Mouse (Mus musculus) layer of hippocampus, adult 2 months (tissue): ENCODE results near the gene Mrpl38. TPM values are rescaled to one million over a fixed set of nuclear protein-coding genes. Genes with fewer than 3 reads are reported as not detected.

Experiments
- DNase-seq, 2 experiments: peaks; one replicate each; pipeline ENCODE4 v3.0.0; 2022; ENCODE audit warnings: low spot score in 2 of 2
- H3K27ac ChIP-seq: fragments of 200-600 bp; 2 replicates; pipeline ENCODE4 v1.8.1; 2022
- H3K4me3 ChIP-seq: fragments of 200-600 bp; 2 replicates; pipeline ENCODE4 v1.8.1; 2022; ENCODE audit warnings: mild to moderate bottlenecking
- CTCF ChIP-seq: fragments of 200-600 bp; conservative IDR thresholded peaks from 2 replicates; pipeline ENCODE4 v1.8.1; 2022; ENCODE audit warnings: antibody characterized with exemption, mild to moderate bottlenecking, moderate library complexity
- total RNA-seq, 2 experiments: library from RNA; stranded (reverse); gene quantifications; 2 replicates each; pipeline ENCODE4 v1.2.3; 2021

The Mrpl38 gene
- total RNA-seq, 2 experiments from 2014 or later = 64.6 to 66.8 TPM

DNA sequence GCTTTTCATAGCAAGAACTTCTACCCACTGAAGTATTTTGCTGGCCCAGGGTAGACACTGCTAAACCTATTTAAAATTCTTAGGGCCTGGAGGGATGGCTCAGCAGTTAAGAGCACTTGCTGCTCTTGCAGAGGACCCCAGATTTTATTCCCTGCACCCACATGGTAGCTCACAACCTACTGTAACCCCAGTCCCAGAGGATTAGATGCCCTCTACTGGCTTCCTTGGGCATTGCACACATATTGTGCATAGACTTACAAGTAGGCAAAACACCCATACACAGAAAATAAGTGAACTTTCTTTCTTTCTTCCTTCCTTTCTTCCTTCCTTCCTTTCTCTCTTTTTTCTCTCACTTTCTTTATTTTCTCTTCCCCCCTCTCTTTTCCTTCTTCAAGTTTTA lies 20.8 kb downstream of the Mrpl38 start:
- peak; percentile 62 for TF ChIP-seq CTCF
- no peak for DNase-seq
- no peak overlapping the region for H3K4me3 ChIP-seq
- no peak overlapping the region for H3K27ac ChIP-seq

DNA sequence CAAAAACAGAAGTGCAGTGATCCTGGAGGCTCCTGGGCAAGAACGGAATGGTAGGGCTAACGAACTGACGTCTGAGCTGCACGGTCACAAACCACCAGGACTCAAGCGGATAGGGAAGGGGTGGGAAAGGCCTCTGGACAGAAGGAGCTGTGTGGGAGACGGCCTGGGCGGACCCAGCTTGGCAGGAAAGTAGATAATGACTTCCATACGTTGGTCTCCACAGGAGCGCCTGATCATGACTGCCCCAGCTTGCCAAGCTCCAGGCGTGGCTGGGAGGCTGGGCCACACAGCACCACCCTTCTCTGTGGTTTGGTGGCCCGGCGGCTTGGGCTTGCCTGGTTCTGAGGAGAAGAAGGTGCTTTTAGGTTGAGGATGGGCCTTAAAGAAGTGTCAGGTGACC lies 21.4 kb downstream of the Mrpl38 start:
- no peak for DNase-seq
- no peak for TF ChIP-seq CTCF
- H3K4me3 ChIP-seq = no peak overlapping the region
- no peak overlapping the region for H3K27ac ChIP-seq

DNA sequence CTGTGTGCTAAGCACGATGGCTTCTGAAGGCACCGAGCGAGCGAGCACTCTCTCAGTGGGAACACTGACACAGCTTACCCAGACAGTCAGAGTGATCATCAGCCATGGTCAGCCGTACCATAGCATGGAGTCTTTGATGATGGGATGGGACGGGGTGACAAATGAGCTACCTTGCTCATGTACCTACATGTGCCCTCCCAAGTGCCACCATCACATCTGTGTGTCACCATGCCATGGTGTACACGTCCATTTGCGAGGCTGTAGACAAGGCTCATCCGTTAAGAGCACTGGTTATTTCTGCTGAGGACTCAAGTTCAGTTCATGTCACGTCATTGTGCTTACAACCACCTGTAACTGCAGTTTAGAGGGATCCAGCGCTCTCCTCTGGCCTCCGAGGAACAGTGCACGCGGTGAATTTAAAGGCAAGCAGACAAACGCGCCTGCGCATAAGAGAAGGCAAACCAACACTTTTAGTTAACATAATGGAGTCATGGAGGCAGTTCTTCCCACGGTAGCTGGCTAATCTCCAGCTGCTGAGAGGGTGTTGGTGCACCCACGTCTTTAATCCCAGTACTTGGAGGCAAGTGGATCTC lies 27.0 kb downstream of the Mrpl38 start:
- peak; percentile 22; the same call in 1 of the 2 replicates for TF ChIP-seq CTCF
- Histone ChIP-seq H3K4me3 (no peak overlapping the region), H3K27ac (no peak overlapping the region)
- no peak for DNase-seq

DNA sequence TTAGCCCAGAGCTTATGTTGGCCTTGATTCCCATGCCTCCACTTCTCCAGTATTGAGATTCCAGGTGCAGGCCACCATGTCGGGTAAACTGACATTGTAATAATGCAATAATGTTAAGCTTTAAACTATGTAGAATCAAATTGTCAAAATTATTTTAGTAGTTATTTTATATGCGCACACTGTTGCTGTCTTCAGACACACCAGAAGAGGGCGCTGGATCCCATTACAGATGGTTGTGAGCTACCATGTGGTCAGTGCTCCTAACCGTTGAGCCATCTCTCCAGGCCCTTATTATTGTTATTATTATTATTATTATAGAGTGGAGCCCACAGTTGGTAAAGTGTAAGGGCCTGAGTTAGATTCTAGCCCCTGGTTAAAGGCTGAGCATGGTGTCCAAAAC lies 27.6 kb downstream of the Mrpl38 start:
- Histone ChIP-seq H3K4me3 (no peak overlapping the region), H3K27ac (no peak overlapping the region)
- DNase-seq = no peak
- TF ChIP-seq CTCF = peak; percentile 58

DNA sequence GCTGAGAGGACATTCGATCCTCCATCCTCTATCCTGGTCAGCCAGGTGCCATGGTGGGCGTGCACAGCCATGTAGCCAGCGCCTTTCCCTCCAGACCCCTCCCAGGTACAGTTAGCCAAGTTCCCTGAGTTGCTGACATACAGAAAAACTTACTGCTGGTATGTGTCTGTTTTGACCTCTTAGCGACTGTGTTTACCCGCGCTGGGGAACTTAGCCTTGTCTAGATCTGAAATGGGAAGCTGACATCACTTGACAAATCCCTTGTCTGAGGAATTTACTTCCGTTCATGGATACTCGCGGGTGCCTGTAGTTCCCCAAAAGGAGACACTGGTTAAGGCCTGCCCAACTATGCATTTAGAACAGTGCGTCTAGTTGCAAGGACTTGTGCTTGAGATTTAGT lies 28.1 kb downstream of the Mrpl38 start:
- H3K4me3 ChIP-seq = peak overlapping the region; percentile 56
- no peak for DNase-seq
- no peak for TF ChIP-seq CTCF
- H3K27ac ChIP-seq = peak overlapping the region; percentile 79; the same call in 1 of the 2 replicates

DNA sequence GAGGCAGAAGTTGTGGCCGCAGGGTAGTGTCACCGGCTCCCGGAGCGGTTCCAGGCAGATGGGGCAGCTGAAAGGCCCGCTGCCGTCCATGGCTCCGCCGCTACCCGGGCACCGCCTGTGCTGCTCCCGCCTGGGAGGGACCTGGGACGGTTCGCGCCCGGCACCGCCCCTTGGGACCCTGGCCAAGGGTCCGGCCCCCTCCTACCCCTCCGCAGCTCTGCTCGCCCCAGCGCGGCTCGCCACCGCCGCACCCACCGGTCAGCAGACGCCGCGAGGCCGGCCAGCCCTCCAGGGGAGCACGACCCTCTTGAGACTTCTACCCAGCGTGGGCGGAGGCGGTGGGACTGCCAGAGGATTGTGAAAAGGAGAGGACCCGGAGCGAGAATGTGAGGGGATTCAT lies 28.5 kb downstream of the Mrpl38 start:
- Histone ChIP-seq H3K4me3 (peak overlapping the region; percentile 56), H3K27ac (peak overlapping the region; percentile 79)
- no peak for TF ChIP-seq CTCF
- no peak for DNase-seq

DNA sequence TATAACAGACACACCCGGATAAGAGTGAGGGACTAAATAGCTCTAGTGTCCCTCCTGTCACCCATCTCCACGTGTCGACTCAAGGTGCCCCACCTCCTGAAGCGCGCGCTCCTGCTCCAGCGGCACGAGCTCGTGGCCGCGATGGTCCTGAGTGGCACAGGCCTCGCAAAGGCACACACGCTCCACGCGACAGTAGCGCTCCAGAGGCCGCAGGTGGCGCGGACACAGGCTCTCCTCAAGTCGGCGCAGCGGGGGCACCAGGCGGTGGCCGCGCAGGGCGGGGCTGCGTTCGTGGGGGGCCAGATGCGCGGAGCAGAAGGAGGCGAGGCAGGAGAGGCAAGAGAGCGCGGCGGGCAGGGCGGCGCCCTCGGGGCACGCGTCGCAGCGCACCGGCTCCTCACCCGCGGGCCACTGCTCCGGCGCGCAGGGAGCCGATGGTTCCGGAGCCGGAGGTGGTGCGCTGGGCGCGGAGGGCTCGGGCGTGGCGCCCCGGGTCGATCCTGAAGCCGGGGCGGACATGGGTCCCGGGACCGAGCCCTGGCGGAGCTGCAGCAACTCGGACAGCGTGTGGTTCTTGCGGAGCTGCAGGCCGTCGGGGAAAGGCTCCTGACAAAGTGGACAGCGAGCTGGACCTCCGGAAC lies 29.1 kb downstream of the Mrpl38 start:
- Histone ChIP-seq H3K4me3 (peak overlapping the region; percentile 56), H3K27ac (peak overlapping the region; percentile 79)
- no peak for DNase-seq
- 0 out of 2 replicates have a peak, but pooled peaks have one; percentile 10 for TF ChIP-seq CTCF

DNA sequence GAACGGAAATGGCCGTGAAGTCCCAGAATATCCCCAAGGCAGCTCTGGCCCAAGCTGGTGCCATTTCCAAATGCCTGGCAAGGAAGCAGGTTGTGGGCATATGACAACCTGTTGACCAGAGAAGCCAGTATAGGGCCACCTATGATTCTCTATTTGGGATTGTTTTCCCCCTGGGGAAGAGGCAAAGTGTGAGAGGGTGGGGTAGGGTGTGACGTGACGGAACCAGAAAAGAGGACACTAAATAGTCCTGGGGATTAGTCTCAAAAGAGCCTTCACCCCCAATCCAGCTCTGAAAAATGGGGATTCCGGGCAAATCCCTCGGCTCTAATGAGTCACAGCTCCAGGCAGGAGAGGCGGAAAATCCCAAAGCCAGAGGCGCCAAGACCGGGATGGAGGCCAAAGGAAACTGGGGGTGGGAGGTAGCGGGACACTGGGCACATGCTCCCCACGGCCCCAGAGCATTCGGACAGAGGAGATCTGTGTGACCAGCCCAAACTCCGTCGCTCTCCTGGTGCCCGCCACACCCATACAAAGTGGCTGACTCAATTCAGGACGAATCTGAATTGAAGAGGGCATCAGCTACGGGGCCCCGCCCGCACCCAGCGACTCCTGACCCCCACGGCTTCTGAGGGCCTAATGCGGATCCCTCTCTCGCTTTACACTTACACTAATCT lies 30.1 kb downstream of the Mrpl38 start:
- H3K27ac ChIP-seq = peak overlapping the region; percentile 79; the same call in 1 of the 2 replicates
- no peak for DNase-seq
- H3K4me3 ChIP-seq = peak overlapping the region; percentile 56
- TF ChIP-seq CTCF = no peak

DNA sequence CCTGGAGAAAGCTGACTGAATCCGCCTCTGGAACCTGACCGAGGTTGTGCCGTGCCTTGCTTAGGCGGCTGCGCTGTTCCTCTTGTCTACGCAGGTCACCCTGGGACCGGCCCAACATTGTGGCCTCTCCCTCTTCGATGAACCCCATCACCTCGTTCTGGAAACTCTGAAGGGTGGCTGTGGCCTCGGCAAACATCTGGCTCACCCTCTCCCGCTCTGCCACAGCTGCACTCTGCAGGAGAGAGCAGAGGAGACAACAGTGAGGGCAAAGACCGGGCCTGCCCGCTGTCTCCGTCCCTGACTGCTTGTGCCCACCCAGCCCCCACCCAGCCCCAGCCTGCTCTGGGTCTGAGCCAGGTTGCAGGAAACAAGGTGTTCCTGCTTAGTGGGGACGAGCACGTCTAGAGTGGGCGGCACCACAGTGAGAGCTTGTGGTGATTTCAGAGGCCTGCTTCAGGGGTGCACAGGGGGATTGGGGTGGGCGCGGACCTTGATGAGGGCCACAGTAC lies 30.8 kb downstream of the Mrpl38 start:
- no peak for TF ChIP-seq CTCF
- Histone ChIP-seq H3K27ac (peak overlapping the region; percentile 79; the same call in 1 of the 2 replicates), H3K4me3 (no peak overlapping the region; the same call in 1 of the 2 replicates)
- DNase-seq = no peak

DNA sequence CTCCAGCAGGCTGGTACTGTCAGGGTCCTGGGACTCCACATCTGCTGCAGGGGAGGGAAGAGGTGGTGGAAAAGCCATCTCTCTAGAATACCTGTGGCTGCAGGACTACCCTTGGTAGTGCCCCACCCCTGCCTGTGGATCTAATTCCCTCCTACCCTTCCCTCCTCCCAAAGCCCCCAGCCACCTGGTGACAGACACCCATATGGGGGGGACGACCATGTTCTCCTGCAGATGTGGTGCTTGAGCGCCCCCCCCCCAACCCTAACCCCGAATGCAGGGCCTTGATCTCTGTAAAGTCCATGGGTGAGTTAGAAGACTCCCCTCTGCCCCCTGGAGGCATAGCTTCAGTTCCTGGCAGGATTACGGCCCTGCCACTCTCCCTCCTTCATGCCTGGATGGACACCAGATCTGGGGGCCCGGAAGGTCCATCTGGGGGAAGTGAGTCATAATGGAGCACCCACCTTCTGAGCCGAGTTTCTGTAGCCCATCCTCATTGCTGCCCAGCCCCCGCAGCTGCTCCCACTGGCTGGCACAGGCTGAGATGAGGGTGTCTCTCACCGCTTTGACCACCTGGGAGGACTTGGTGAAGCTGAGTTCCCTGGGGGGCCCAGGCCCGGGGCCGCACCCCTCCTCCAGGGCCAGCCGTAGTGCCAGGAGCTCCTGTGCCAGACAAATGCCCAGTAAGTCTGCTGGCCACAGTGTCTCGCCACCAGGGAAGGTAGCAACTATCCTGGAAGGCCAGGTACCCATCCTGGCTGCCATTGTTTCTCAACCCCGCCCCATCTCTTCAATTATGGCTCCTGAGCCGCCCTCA lies 31.5 kb downstream of the Mrpl38 start:
- H3K4me3 ChIP-seq = no peak overlapping the region
- no peak for DNase-seq
- peak; percentile 37 for TF ChIP-seq CTCF
- peak overlapping the region; percentile 28; the same call in 1 of the 2 replicates for H3K27ac ChIP-seq

DNA sequence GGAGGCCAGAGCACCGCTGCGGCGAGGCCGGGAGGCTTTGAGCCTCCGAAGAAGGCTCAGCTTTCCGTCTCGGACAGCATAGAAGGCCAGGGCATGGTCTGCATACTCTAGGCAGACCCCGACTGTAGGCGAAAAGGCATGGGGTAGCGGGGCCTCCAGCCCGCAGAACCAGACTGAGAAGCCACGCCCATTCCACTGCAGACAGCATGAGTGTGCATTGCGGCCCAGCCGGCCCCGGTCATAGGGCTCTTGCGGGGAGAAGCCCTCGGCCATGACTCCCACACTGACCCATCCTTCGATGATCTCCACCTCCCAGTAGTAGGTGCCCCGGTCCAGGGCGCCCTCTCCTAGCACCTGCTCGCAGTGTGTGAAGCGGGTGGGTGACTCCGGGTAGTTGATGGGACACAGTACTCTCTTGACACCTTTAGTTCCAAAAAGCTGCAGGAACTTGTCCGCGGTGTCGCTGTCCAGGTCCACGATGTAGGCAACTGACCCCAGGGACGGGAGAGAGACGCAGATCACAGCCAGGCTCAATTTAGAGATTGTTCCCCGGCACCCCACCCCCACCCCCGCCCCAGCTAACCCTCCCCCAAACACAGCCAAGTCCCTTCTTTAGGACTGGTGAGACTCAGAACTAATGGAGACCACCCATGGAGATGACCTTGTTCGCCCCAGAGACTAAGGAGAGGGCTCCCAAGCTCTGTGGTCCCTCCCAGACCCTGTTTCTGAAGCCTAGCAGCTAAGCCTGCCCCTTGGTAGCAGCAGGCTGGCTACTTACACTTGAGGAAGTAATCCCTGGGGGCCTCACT lies 32.3 kb downstream of the Mrpl38 start:
- no peak for DNase-seq
- TF ChIP-seq CTCF = no peak

DNA sequence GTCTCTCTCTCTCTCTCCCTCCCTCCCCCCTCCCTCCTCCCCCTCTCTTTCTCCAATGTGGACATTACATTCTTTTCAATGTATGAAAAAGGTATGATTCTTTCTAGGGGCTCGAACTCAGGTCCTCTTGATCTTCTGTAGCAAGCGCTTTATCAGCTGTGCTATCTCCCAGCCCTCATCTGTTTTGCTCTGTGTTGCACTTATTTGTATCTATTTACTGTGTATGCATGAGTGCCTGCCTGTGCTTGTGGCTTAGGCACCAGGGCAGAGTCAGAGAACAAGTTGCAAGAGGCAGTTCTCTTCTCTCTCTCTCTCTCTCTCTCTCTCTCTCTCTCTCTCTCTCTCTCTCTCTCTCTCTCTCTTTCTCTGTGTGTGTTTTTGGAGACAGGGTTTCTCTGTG lies 33.6 kb downstream of the Mrpl38 start:
- H3K4me3 ChIP-seq = no peak overlapping the region
- H3K27ac ChIP-seq = no peak overlapping the region
- no peak for TF ChIP-seq CTCF
- no peak for DNase-seq

More for the DNA sequence above, 32.3 kb downstream of the Mrpl38 start:
- Histone ChIP-seq H3K4me3 (no peak overlapping the region), H3K27ac (no peak overlapping the region)
